Mouse (Mus musculus) embryonic fibroblast, embryonic 13.5 days (primary cell): ENCODE results near the gene Bzw1.

Experiments used
- CTCF ChIP-seq: IDR thresholded peaks from 2 replicates; pipeline ENCODE4 v1.5.1; 2011; ENCODE audit warnings: mild to moderate bottlenecking, control low read depth, low read length, moderate library complexity, borderline replicate concordance; ENCODE audit not compliant: insufficient read depth
- POLR2A ChIP-seq: IDR thresholded peaks from 2 replicates; pipeline ENCODE4 v1.6.1; 2011; ENCODE audit warnings: low read depth, mild to moderate bottlenecking, control low read depth, low read length, moderate library complexity

DNA sequence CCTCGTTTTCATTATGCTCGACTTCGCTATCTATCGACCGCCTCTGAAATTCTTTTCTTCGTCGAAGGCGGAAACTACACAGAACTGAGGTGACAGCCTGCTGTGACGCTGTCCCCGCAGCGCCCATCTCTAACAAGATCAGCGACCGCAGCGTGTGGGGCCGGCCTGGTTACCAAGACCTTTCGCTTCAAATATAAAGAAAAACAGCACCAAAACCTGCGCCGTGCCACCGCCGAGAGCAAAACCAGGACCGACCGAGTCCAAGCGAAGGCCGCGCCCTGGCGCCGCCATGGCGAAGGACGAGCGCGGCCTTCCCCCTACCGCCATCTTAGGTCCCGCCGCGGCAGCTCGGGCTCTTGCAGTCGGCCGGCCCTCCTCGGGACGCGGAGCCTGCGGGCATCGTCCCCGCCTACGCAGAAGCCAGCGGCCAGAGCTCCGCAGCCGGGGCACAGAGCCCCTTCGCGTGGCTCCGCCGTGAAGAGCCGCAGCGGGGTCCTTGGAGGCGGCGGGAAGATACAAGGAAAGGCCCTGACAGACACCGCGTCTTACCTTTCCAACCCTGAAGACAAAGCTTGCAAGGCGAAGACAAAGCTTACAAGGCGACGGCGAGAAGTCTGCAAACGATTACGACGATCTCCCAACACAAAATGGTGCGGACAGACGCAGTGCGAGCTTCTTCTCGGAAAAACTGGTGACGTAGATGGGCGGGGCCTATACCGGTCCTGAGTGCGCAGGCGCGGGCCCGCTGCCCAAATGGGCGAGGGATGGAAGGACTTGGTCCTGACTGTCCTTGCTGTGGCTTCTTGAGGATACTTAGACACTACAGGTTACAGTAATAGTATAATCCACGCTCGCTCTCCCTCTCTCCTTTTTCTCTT is 30.9 kb downstream of the Bzw1 start, which contains the start of gene Clk1:
- TF ChIP-seq CTCF (no peak), POLR2A (peak; percentile 100)
